Mouse (Mus musculus) neural tube, embryonic 11.5 days (tissue): Measurements from ENCODE around the gene Olfml3. TPM values are rescaled to one million over a fixed set of nuclear protein-coding genes. Genes with fewer than 3 reads are reported as not detected.

Source experiments
- ATAC-seq: fragments of 200-750 bp; cut with Nextera tagmentation; 2 replicates; pipeline ENCODE4 v1.8.0; 2017; ENCODE audit warnings: moderate number of reproducible peaks, mild to moderate bottlenecking, moderate TSS enrichment, moderate library complexity; ENCODE audit not compliant: insufficient read depth, low FRiP score, low TSS enrichment
- DNase-seq: peaks from one replicate; pipeline ENCODE4 v3.0.0-alpha.2; 2015; ENCODE audit warnings: low spot score
- H3K27ac ChIP-seq: fragments of 300-500 bp; sonication (generic); 2 replicates; pipeline ENCODE4 v1.5.1; 2014; ENCODE audit warnings: low read depth, mild to moderate bottlenecking, low read length
- H3K27me3 ChIP-seq: fragments of 300-500 bp; sonication (generic); 2 replicates; pipeline ENCODE4 v1.6.1; 2014; ENCODE audit warnings: mild to moderate bottlenecking, low read length, mixed read lengths; ENCODE audit not compliant: control insufficient read depth, insufficient read depth
- H3K36me3 ChIP-seq: fragments of 300-500 bp; sonication (generic); 2 replicates; pipeline ENCODE4 v1.6.1; 2014; ENCODE audit warnings: mild to moderate bottlenecking, low read length, moderate library complexity, mixed read lengths; ENCODE audit not compliant: control insufficient read depth, insufficient read depth
- H3K4me1 ChIP-seq: fragments of 300-500 bp; sonication (generic); 2 replicates; pipeline ENCODE4 v1.6.1; 2014; ENCODE audit warnings: low read length, mixed read lengths; ENCODE audit not compliant: control insufficient read depth, insufficient read depth
- H3K4me2 ChIP-seq: fragments of 300-500 bp; sonication (generic); 2 replicates; pipeline ENCODE4 v1.6.1; 2014; ENCODE audit warnings: low read depth, mild to moderate bottlenecking, moderate library complexity
- H3K4me3 ChIP-seq: fragments of 300-500 bp; sonication (generic); 2 replicates; pipeline ENCODE4 v1.5.1; 2014; ENCODE audit warnings: low read depth, low read length
- H3K9ac ChIP-seq: fragments of 300-500 bp; sonication (generic); 2 replicates; pipeline ENCODE4 v1.6.1; 2014; ENCODE audit warnings: mild to moderate bottlenecking, low read length
- H3K9me3 ChIP-seq: fragments of 300-500 bp; sonication (generic); 2 replicates; pipeline ENCODE4 v1.6.1; 2016; ENCODE audit warnings: low read length; ENCODE audit not compliant: control insufficient read depth
- WGBS: fragments of 180-500 bp; shearing (Covaris S2); extraction: QIAGEN DNeasy Blood & Tissue Kit; methylation state at CpG from one replicate; pipeline ENCODE4 v1.1.7; 2014; 5-methylcytosine and 5-hydroxymethylcytosine counted together
- polyA plus RNA-seq: library from polyadenylated mRNA; unstranded; fragments of >200 nt; fragmentation: Nextera tagmentation; extraction: Ambion mirVana; gene quantifications from 2 replicates; pipeline ENCODE4 v1.2.1, GENCODE M21; 2014

Gene Olfml3
- polyA plus RNA-seq, 1 experiment from 2014 or later: 19.0 TPM

- ATAC-seq (no peak), DNase-seq (no peak)
- no peak overlapping the region for H3K4me2 ChIP-seq
- no peak overlapping the region for H3K27ac ChIP-seq
- no peak overlapping the region for H3K4me3 ChIP-seq
- peaks cover 4% of the 10 kb centered on the region; the same call in 1 of the 2 replicates for H3K36me3 ChIP-seq
- 90% methylated on average over 15 of the region's 15 CpGs for WGBS
- H3K9ac ChIP-seq: no peak overlapping the region
- no peaks in the 10 kb centered on the region for H3K9me3 ChIP-seq
- H3K27me3 ChIP-seq: no peaks in the 10 kb centered on the region
- no peaks in the 10 kb centered on the region for H3K4me1 ChIP-seq
Observed at GRCm38 (mm10) chr3:103774009-103774408, 36.2 kb upstream of the Olfml3 start.

GRCm38 (mm10) chr3:103773508-103773907 is 35.7 kb upstream of the Olfml3 start:
- Histone ChIP-seq H3K4me2 (no peak overlapping the region), H3K9me3 (no peaks in the 10 kb centered on the region), H3K9ac (no peak overlapping the region), H3K4me1 (no peaks in the 10 kb centered on the region), H3K27me3 (no peaks in the 10 kb centered on the region), H3K4me3 (no peak overlapping the region), H3K36me3 (peaks cover 4% of the 10 kb centered on the region; the same call in 1 of the 2 replicates), H3K27ac (no peak overlapping the region)
- 88% methylated on average over 3 of the region's 3 CpGs for WGBS
- ATAC-seq (no peak), DNase-seq (no peak)

- no peak for DNase-seq
- H3K4me1 ChIP-seq: no peaks in the 10 kb centered on the region
- no peaks in the 10 kb centered on the region for H3K27me3 ChIP-seq
- H3K36me3 ChIP-seq: peaks cover 3% of the 10 kb centered on the region; the same call in 1 of the 2 replicates
- ATAC-seq: no peak
- no peak overlapping the region for H3K4me3 ChIP-seq
- H3K27ac ChIP-seq: no peak overlapping the region
- 90% methylated on average over 4 of the region's 4 CpGs for WGBS
- no peak overlapping the region for H3K4me2 ChIP-seq
- no peaks in the 10 kb centered on the region for H3K9me3 ChIP-seq
- H3K9ac ChIP-seq: no peak overlapping the region
Observed at GRCm38 (mm10) chr3:103772846-103773245, 35.0 kb upstream of the Olfml3 start.

GRCm38 (mm10) chr3:103771531-103772130 is 33.8 kb upstream of the Olfml3 start:
- H3K4me2 ChIP-seq: no peak overlapping the region
- ATAC-seq (no peak), DNase-seq (no peak)
- no peaks in the 10 kb centered on the region for H3K4me1 ChIP-seq
- H3K27ac ChIP-seq: no peak overlapping the region
- 91% methylated on average over 9 of the region's 9 CpGs for WGBS
- H3K27me3 ChIP-seq: no peaks in the 10 kb centered on the region
- no peak overlapping the region for H3K4me3 ChIP-seq
- H3K36me3 ChIP-seq: no peaks in the 10 kb centered on the region
- H3K9ac ChIP-seq: no peak overlapping the region
- no peaks in the 10 kb centered on the region for H3K9me3 ChIP-seq

- no peak overlapping the region for H3K27ac ChIP-seq
- H3K9ac ChIP-seq: no peak overlapping the region
- no peak overlapping the region for H3K4me2 ChIP-seq
- no peaks in the 10 kb centered on the region for H3K9me3 ChIP-seq
- 0 out of 2 replicates have a peak, but pooled peaks cover 2% of the 10 kb centered on the region for H3K36me3 ChIP-seq
- DNase-seq: no peak
- H3K4me3 ChIP-seq: no peak overlapping the region
- ATAC-seq: no peak
- H3K27me3 ChIP-seq: no peaks in the 10 kb centered on the region
- WGBS: 80% methylated on average over 3 of the region's 3 CpGs
- no peaks in the 10 kb centered on the region for H3K4me1 ChIP-seq
Observed at GRCm38 (mm10) chr3:103766789-103767188, 29.0 kb upstream of the Olfml3 start.

GRCm38 (mm10) chr3:103759261-103759970 is 21.6 kb upstream of the Olfml3 start:
- H3K4me1 ChIP-seq: no peaks in the 10 kb centered on the region
- peaks cover 12% of the 10 kb centered on the region for H3K36me3 ChIP-seq
- H3K27ac ChIP-seq: no peak overlapping the region
- 77% methylated on average over 5 of the region's 5 CpGs for WGBS
- DNase-seq (no peak), ATAC-seq (no peak)
- H3K4me2 ChIP-seq: no peak overlapping the region
- no peak overlapping the region for H3K9ac ChIP-seq
- H3K27me3 ChIP-seq: no peaks in the 10 kb centered on the region
- H3K9me3 ChIP-seq: no peaks in the 10 kb centered on the region
- H3K4me3 ChIP-seq: no peak overlapping the region

- Histone ChIP-seq H3K9ac (no peak overlapping the region), H3K4me2 (no peak overlapping the region), H3K4me1 (no peaks in the 10 kb centered on the region), H3K27ac (no peak overlapping the region), H3K36me3 (peaks cover 11% of the 10 kb centered on the region), H3K4me3 (no peak overlapping the region), H3K9me3 (no peaks in the 10 kb centered on the region), H3K27me3 (no peaks in the 10 kb centered on the region)
- no peak for DNase-seq
- no peak for ATAC-seq
- 72% methylated on average over 7 of the region's 7 CpGs for WGBS
Observed at GRCm38 (mm10) chr3:103758456-103758855, 20.7 kb upstream of the Olfml3 start.

GRCm38 (mm10) chr3:103756920-103757319 is 19.1 kb upstream of the Olfml3 start:
- ATAC-seq: no peak
- no peak overlapping the region for H3K9ac ChIP-seq
- H3K4me2 ChIP-seq: no peak overlapping the region
- no peak overlapping the region for H3K27ac ChIP-seq
- no peak for DNase-seq
- 98% methylated on average over 2 of the region's 2 CpGs for WGBS
- no peak overlapping the region for H3K4me3 ChIP-seq
- no peaks in the 10 kb centered on the region for H3K4me1 ChIP-seq
- H3K27me3 ChIP-seq: no peaks in the 10 kb centered on the region
- no peaks in the 10 kb centered on the region for H3K9me3 ChIP-seq
- H3K36me3 ChIP-seq: peaks cover 12% of the 10 kb centered on the region

- no peak overlapping the region for H3K27ac ChIP-seq
- H3K27me3 ChIP-seq: no peaks in the 10 kb centered on the region
- ATAC-seq (no peak), DNase-seq (no peak)
- H3K9me3 ChIP-seq: no peaks in the 10 kb centered on the region
- no peak overlapping the region for H3K9ac ChIP-seq
- H3K4me2 ChIP-seq: no peak overlapping the region
- H3K36me3 ChIP-seq: peaks cover 10% of the 10 kb centered on the region
- WGBS: 85% methylated on average over 3 of the region's 3 CpGs
- no peak overlapping the region for H3K4me3 ChIP-seq
- H3K4me1 ChIP-seq: no peaks in the 10 kb centered on the region
Observed at GRCm38 (mm10) chr3:103755351-103755750, 17.6 kb upstream of the Olfml3 start.
